Mouse (Mus musculus) lung, embryonic 16.5 days (tissue): Measurements from ENCODE around the gene Ftsj3. TPM values are rescaled to one million over a fixed set of nuclear protein-coding genes. Genes with fewer than 3 reads are reported as not detected.

Source experiments
- ATAC-seq: fragments of 200-750 bp; cut with Nextera tagmentation; 2 replicates; pipeline ENCODE4 v1.8.0; 2017; ENCODE audit warnings: low read depth, mild to moderate bottlenecking, moderate library complexity
- H3K27ac ChIP-seq: fragments of 300-500 bp; sonication (generic); 2 replicates; pipeline ENCODE4 v1.5.1; 2014; ENCODE audit warnings: mild to moderate bottlenecking, control low read depth, low read length
- H3K27me3 ChIP-seq: fragments of 300-500 bp; sonication (generic); 2 replicates; pipeline ENCODE4 v1.6.1; 2014; ENCODE audit warnings: low read depth, low read length, mixed read lengths; ENCODE audit not compliant: control insufficient read depth, insufficient read depth
- H3K36me3 ChIP-seq: fragments of 300-500 bp; sonication (generic); 2 replicates; pipeline ENCODE4 v1.6.1; 2014; ENCODE audit warnings: low read length; ENCODE audit not compliant: control insufficient read depth, insufficient read depth
- H3K4me1 ChIP-seq: fragments of 300-500 bp; sonication (generic); replicated peaks from 2 replicates; pipeline ENCODE4 v1.6.1; 2014; ENCODE audit warnings: low read length, mixed read lengths; ENCODE audit not compliant: control insufficient read depth, insufficient read depth
- H3K4me2 ChIP-seq: fragments of 300-500 bp; sonication (generic); 2 replicates; pipeline ENCODE4 v1.6.1; 2014; ENCODE audit warnings: low read depth, low read length, control low read depth
- H3K4me3 ChIP-seq: fragments of 300-500 bp; sonication (generic); 2 replicates; pipeline ENCODE4 v1.5.1; 2014; ENCODE audit warnings: mild to moderate bottlenecking, low read length, control low read depth
- H3K9ac ChIP-seq: fragments of 300-500 bp; sonication (generic); 2 replicates; pipeline ENCODE4 v1.6.1; 2014; ENCODE audit warnings: low read length, control low read depth
- H3K9me3 ChIP-seq: fragments of 300-500 bp; sonication (generic); 2 replicates; pipeline ENCODE4 v1.6.1; 2016; ENCODE audit warnings: low read length; ENCODE audit not compliant: control insufficient read depth
- WGBS: fragments of 180-500 bp; shearing (Covaris S2); extraction: QIAGEN DNeasy Blood & Tissue Kit; methylation state at CpG from one replicate; pipeline ENCODE4 v1.1.7; 2014; 5-methylcytosine and 5-hydroxymethylcytosine counted together
- polyA plus RNA-seq: library from polyadenylated mRNA; unstranded; fragments of >200 nt; fragmentation: Nextera tagmentation; extraction: Ambion mirVana; gene quantifications from 2 replicates; pipeline ENCODE4 v1.2.1, GENCODE M21; 2015

Gene Ftsj3
- polyA plus RNA-seq, 1 experiment from 2014 or later = 48.7 TPM

DNA sequence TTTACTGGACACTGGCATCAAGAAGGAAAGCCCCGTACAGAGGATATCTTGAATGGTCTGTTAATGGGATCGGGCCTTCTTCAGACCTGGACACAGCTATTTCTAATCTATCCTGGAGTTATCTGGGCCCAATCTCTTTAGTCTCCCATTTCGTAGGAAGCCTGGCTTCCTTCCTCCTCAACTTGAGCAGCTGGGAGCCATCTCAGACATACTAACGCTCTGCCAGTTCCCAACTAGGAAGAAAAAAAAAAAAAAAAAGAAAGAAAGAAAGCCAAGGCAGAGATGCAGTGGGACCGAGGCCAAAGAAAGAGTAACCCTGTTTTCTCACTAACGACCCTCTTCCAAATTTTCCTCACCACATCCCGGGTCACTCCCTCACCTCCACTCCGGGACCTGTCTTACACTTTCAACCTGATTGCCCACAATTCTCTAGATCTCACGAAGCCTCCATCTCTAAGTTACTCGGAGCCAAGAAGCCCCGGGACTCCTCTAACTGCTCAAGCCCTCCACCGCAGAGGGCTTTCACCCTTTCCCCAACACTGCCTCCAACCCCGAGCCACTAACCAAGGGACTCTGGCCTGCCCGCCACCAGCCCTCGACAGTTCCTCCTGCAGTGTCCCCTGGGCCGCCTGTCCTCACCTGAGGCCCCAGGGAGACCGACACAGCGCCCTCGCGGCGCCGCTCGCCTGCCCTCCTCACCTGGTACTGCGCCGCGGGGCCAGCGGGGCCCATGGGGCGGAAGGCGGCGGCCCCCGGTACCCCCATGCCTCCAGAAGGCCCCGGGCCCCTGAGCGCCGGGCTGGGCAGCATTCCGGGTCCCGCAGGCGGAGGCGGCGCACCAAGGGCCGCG is 16.1 kb upstream of the Ftsj3 start:
- H3K27me3 ChIP-seq = no peaks in the 10 kb centered on the region
- peak overlapping the region; percentile 99 for H3K27ac ChIP-seq
- peak; percentile 27 for ATAC-seq
- peak overlapping the region; percentile 84 for H3K4me2 ChIP-seq
- no peaks in the 10 kb centered on the region for H3K9me3 ChIP-seq
- peaks cover 7% of the 10 kb centered on the region for H3K36me3 ChIP-seq
- H3K9ac ChIP-seq = peak overlapping the region; percentile 100
- peak overlapping the region; percentile 92 for H3K4me3 ChIP-seq
- peaks cover 55% of the 10 kb centered on the region for H3K4me1 ChIP-seq
- under 1% methylated on average over 37 of the region's 41 CpGs for WGBS

- Histone ChIP-seq H3K4me3 (peak overlapping the region; percentile 92), H3K4me2 (peak overlapping the region; percentile 84), H3K9me3 (no peaks in the 10 kb centered on the region), H3K9ac (peak overlapping the region; percentile 100), H3K27me3 (no peaks in the 10 kb centered on the region), H3K4me1 (peaks cover 50% of the 10 kb centered on the region), H3K27ac (peak overlapping the region; percentile 99), H3K36me3 (peaks cover 15% of the 10 kb centered on the region)
- ATAC-seq = no peak
- 22% methylated on average over 5 of the region's 5 CpGs for WGBS
These were observed 15.4 kb upstream of the Ftsj3 start for GRCm38 (mm10) chr11:106271131-106271793.

GRCm38 (mm10) chr11:106269060-106269431 is 13.2 kb upstream of the Ftsj3 start:
- no peak for ATAC-seq

DNA sequence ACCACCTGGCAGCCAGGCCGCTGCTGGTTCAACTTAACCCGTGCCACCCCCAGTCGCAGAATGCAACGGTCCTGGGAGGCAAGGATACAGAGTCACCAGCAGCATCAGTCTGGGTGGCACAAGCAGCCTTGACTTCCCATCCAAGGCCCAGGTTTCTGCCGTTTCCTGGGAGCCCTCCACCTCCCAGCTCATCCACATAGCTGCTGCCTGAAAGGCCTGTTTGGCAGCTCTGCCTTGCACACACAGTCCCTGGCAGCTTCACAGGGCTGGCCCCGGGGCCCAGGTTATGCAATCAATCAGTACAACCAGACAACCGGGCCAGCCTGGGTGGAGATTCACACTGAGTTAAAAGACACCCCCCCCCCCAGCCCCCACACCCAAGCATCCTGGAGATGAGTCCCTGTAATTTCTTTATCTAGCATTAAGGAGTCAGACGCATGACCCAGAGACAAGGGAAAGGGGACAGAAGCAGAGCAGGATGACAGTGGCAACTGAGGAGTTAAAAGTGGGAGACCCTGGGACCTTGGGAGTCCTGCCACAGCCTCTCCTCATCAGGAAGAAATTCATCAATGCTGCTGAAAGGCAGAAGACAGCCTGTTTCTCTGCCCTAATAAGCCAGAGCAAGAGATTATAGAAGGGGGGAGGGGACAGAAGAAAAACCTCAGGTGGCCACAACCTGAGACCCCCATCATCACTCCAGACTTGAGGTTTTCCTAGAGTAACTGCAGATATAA is 12.6 kb upstream of the Ftsj3 start:
- H3K27ac ChIP-seq = peak overlapping the region; percentile 77
- 36% methylated on average over 8 of the region's 8 CpGs for WGBS
- no peak for ATAC-seq
- peak overlapping the region; percentile 40 for H3K9ac ChIP-seq
- H3K36me3 ChIP-seq = peaks cover 42% of the 10 kb centered on the region
- no peaks in the 10 kb centered on the region for H3K9me3 ChIP-seq
- H3K27me3 ChIP-seq = no peaks in the 10 kb centered on the region
- peaks cover 33% of the 10 kb centered on the region for H3K4me1 ChIP-seq
- H3K4me2 ChIP-seq = peak overlapping the region; percentile 40
- peak overlapping the region; percentile 19 for H3K4me3 ChIP-seq

More at GRCm38 (mm10) chr11:106269060-106269431, 13.2 kb upstream of the Ftsj3 start:
- H3K4me1 ChIP-seq = peaks cover 39% of the 10 kb centered on the region
- 19% methylated on average over 3 of the region's 3 CpGs for WGBS
- peak overlapping the region; percentile 19 for H3K4me3 ChIP-seq
- peak overlapping the region; percentile 77 for H3K27ac ChIP-seq
- peaks cover 37% of the 10 kb centered on the region for H3K36me3 ChIP-seq
- H3K9ac ChIP-seq = peak overlapping the region; percentile 40
- H3K9me3 ChIP-seq = no peaks in the 10 kb centered on the region
- H3K4me2 ChIP-seq = peak overlapping the region; percentile 40
- H3K27me3 ChIP-seq = no peaks in the 10 kb centered on the region

DNA sequence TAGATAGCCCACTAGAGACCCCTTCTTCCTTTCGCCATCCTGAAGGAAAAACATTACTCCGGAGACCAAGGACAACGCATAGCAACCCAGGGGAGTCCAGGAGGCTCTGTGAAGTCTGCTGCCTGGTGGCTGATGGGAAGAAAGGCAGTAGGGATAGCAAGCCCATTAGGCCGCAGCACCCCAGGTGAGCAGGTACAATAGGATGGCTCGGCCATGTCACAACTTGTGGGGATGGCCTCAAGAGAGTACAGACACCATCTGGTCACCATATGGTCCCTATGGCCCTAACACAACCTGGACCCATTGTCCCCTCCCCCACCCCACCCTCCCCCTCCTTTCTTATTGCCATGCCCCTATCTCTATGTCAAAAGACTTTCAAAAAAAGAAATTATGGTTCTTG is 12.0 kb upstream of the Ftsj3 start:
- H3K27ac ChIP-seq = peak overlapping the region; percentile 77
- peaks cover 33% of the 10 kb centered on the region for H3K4me1 ChIP-seq
- peak overlapping the region; percentile 19; the same call in 1 of the 2 replicates for H3K4me3 ChIP-seq
- 58% methylated on average over 5 of the region's 5 CpGs for WGBS
- no peaks in the 10 kb centered on the region for H3K9me3 ChIP-seq
- H3K4me2 ChIP-seq = peak overlapping the region; percentile 40
- H3K9ac ChIP-seq = no peak overlapping the region; the same call in 1 of the 2 replicates
- peaks cover 49% of the 10 kb centered on the region for H3K36me3 ChIP-seq
- H3K27me3 ChIP-seq = no peaks in the 10 kb centered on the region
- no peak for ATAC-seq

GRCm38 (mm10) chr11:106267311-106267852 is 11.5 kb upstream of the Ftsj3 start:
- Histone ChIP-seq H3K9ac (no peak overlapping the region), H3K4me1 (peaks cover 33% of the 10 kb centered on the region), H3K36me3 (peaks cover 53% of the 10 kb centered on the region), H3K4me3 (no peak overlapping the region), H3K4me2 (0 out of 2 replicates have a peak overlapping the region, but pooled peaks have one; percentile 40), H3K27me3 (no peaks in the 10 kb centered on the region), H3K9me3 (no peaks in the 10 kb centered on the region), H3K27ac (peak overlapping the region; percentile 77)
- 61% methylated on average over 15 of the region's 15 CpGs for WGBS
- ATAC-seq = no peak

DNA sequence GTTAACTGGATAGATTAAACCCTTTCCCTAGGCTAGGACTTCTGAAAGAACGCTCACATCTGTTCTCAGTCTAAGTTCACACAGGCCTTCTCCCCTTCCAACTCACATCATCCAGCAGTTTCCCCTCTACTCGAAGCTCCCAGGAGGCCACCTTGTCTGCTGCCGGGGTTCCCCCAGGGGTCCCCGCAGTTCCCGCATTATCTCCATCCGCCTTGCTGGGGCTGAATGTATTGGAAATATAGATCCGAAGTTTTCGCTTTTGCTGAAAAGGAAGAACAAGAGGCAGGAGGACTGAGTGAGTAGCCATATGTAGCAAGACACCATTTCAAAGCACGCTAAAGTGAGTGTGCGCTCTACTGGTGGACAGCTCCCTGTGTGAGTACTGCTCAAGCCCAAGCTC is 10.6 kb upstream of the Ftsj3 start:
- WGBS = 90% methylated on average over 10 of the region's 10 CpGs
- no peak for ATAC-seq
- no peak overlapping the region for H3K4me2 ChIP-seq

GRCm38 (mm10) chr11:106265570-106265969 is 9.7 kb upstream of the Ftsj3 start:
- H3K4me1 ChIP-seq = peaks cover 29% of the 10 kb centered on the region
- no peak overlapping the region for H3K4me3 ChIP-seq
- H3K9me3 ChIP-seq = no peaks in the 10 kb centered on the region
- H3K27ac ChIP-seq = no peak overlapping the region
- H3K4me2 ChIP-seq = no peak overlapping the region
- 86% methylated on average over 4 of the region's 4 CpGs for whole genome bisulfite sequencing
- no peak overlapping the region for H3K9ac ChIP-seq
- H3K36me3 ChIP-seq = peaks cover 65% of the 10 kb centered on the region
- ATAC-seq = no peak
- H3K27me3 ChIP-seq = no peaks in the 10 kb centered on the region

More for the DNA sequence above, 10.6 kb upstream of the Ftsj3 start:
- no peak overlapping the region for H3K27ac ChIP-seq
- no peak overlapping the region for H3K9ac ChIP-seq
- H3K27me3 ChIP-seq = no peaks in the 10 kb centered on the region
- H3K4me1 ChIP-seq = peaks cover 33% of the 10 kb centered on the region
- H3K4me3 ChIP-seq = no peak overlapping the region
- H3K36me3 ChIP-seq = peaks cover 61% of the 10 kb centered on the region
- no peaks in the 10 kb centered on the region for H3K9me3 ChIP-seq
